Comparison of ENCODE assay signal across 8 mouse cellular contexts in genomic region chr16:29838981-29839661, GRCm38 (mm10).
DNase-seq lines count a peak whose midpoint lies in the region; ATAC-seq and TF ChIP-seq lines count a peak whose summit lies in the region.

No protein-coding gene starts in this region.

- H3K27me3 ChIP-seq in C2C12 (ENCODE audit: control insufficient read depth, insufficient read depth, insufficient read length) = no peaks in the 10 kb centered on the region
- no peaks in the 10 kb centered on the region for H3K27me3 ChIP-seq in erythroblast, embryonic 14.5 days (ENCODE audit: control insufficient read depth)
- H3K27me3 ChIP-seq in heart, embryonic 15.5 days = peaks cover 12% of the 10 kb centered on the region; the same call in 1 of the 2 replicates
- H3K27me3 ChIP-seq in liver, embryonic 14.5 days (ENCODE audit: control insufficient read depth, insufficient read depth, low read length) = no peaks in the 10 kb centered on the region
- H3K27me3 ChIP-seq in neural tube, embryonic 13.5 days = peaks cover 69% of the 10 kb centered on the region
- H3K27me3 ChIP-seq in thymus, adult 2 months (ENCODE audit: control insufficient read depth, insufficient read depth, low read length) = no peaks in the 10 kb centered on the region

- no peaks in the 10 kb centered on the region for H3K79me3 ChIP-seq in C2C12 (ENCODE audit: low read depth)

- TF ChIP-seq POLR2A in thymus, adult 2 months (IDR thresholded peaks at IDR 0.05; ENCODE audit: control insufficient read depth, extremely low read depth, insufficient read depth, low read length, poor library complexity) = no peak

- ATAC-seq in heart, embryonic 15.5 days (replicated peaks; ENCODE audit: insufficient number of reproducible peaks, insufficient read depth, low FRiP score, low read depth) = peak; percentile 36; the same call in 1 of the 2 replicates
- ATAC-seq in liver, embryonic 14.5 days (ENCODE audit: insufficient read depth) = peak; percentile 69
- peak; percentile 49; the same call in 1 of the 2 replicates for ATAC-seq in neural tube, embryonic 13.5 days (ENCODE audit: low read depth)

- peak overlapping the region; percentile 65 for H3K4me2 ChIP-seq in heart, embryonic 15.5 days
- H3K4me2 ChIP-seq in liver, embryonic 14.5 days (ENCODE audit: low read depth) = peak overlapping the region; percentile 76
- H3K4me2 ChIP-seq in neural tube, embryonic 13.5 days = peak overlapping the region; percentile 57

- DNase-seq in R1 (ENCODE audit: low read depth, low spot score) = peak; percentile 70
- DNase-seq in kidney, postnatal 14 days = peak; percentile 61
- peak; percentile 19 to 66 (median 55) for DNase-seq in liver, embryonic 14.5 days (ENCODE audit: low read depth in 3 of 3, low spot score in 3 of 3)
- DNase-seq in thymus, adult 2 months = peak; percentile 61

- H3ac ChIP-seq in C2C12 (ENCODE audit: control insufficient read depth, insufficient read length, low read depth) = peak overlapping the region; percentile 6

- no peak for TF ChIP-seq EP300 in liver, embryonic 14.5 days (IDR thresholded peaks at IDR 0.05; ENCODE audit: low read depth)

- peaks cover 47% of the 10 kb centered on the region for H3K4me1 ChIP-seq in erythroblast, embryonic 14.5 days (ENCODE audit: control insufficient read depth)
- peaks cover 15% of the 10 kb centered on the region for H3K4me1 ChIP-seq in heart, embryonic 15.5 days (replicated peaks)
- peaks cover 19 to 29% of the 10 kb centered on the region in 2 experiments for H3K4me1 ChIP-seq in liver, embryonic 14.5 days (replicated peaks; ENCODE audit: control insufficient read depth in 2 of 2, insufficient read depth in 2 of 2, low read length in 1 of 2)
- H3K4me1 ChIP-seq in neural tube, embryonic 13.5 days (replicated peaks) = peaks cover 25% of the 10 kb centered on the region
- peaks cover 21% of the 10 kb centered on the region for H3K4me1 ChIP-seq in thymus, adult 2 months (replicated peaks; ENCODE audit: control insufficient read depth, insufficient read depth, low read length)

- H3K9me3 ChIP-seq in erythroblast, embryonic 14.5 days (ENCODE audit: control insufficient read depth, low read length) = no peaks in the 10 kb centered on the region
- H3K9me3 ChIP-seq in heart, embryonic 15.5 days (replicated peaks) = no peaks in the 10 kb centered on the region
- H3K9me3 ChIP-seq in liver, embryonic 14.5 days (ENCODE audit: control insufficient read depth, low read length) = no peaks in the 10 kb centered on the region
- H3K9me3 ChIP-seq in neural tube, embryonic 13.5 days = no peaks in the 10 kb centered on the region

- no peaks in the 10 kb centered on the region for H3K36me3 ChIP-seq in C2C12 (ENCODE audit: control insufficient read depth, insufficient read depth)
- H3K36me3 ChIP-seq in erythroblast, embryonic 14.5 days (ENCODE audit: control insufficient read depth) = no peaks in the 10 kb centered on the region
- H3K36me3 ChIP-seq in heart, embryonic 15.5 days = no peaks in the 10 kb centered on the region
- H3K36me3 ChIP-seq in liver, embryonic 14.5 days (replicated peaks; ENCODE audit: control insufficient read depth, insufficient read depth, low read depth) = no peaks in the 10 kb centered on the region
- H3K36me3 ChIP-seq in neural tube, embryonic 13.5 days = no peaks in the 10 kb centered on the region
- no peaks in the 10 kb centered on the region for H3K36me3 ChIP-seq in thymus, adult 2 months (ENCODE audit: control insufficient read depth, insufficient read depth, low read length)

- no peak for TF ChIP-seq CTCF in C2C12 (IDR thresholded peaks at IDR 0.05; ENCODE audit: control insufficient read depth, insufficient read depth, insufficient read length)
- TF ChIP-seq CTCF in liver, embryonic 14.5 days (IDR thresholded peaks at IDR 0.05; ENCODE audit: low read depth) = peak; percentile 12; the same call in 1 of the 2 replicates
- peak; percentile 22; the same call in 1 of the 2 replicates for TF ChIP-seq CTCF in thymus, adult 2 months (IDR thresholded peaks at IDR 0.05; ENCODE audit: borderline replicate concordance, control insufficient read depth, extremely low read depth, insufficient read depth, low read length, poor library complexity)

- H3K4me3 ChIP-seq in C2C12 (ENCODE audit: insufficient read depth, poor library complexity, severe bottlenecking) = no peak overlapping the region
- H3K4me3 ChIP-seq in erythroblast, embryonic 14.5 days (replicated peaks) = peak overlapping the region; percentile 57
- peak overlapping the region; percentile 37 for H3K4me3 ChIP-seq in heart, embryonic 15.5 days
- H3K4me3 ChIP-seq in liver, embryonic 14.5 days (ENCODE audit: insufficient read depth in 1 of 2, low read depth in 2 of 2, low read length in 2 of 2) = peak overlapping the region; percentile 44 to 47
- H3K4me3 ChIP-seq in neural tube, embryonic 13.5 days = peak overlapping the region; percentile 27
- peak overlapping the region; percentile 22 for H3K4me3 ChIP-seq in thymus, adult 2 months (ENCODE audit: control insufficient read depth, insufficient read depth, low read length)

- H3K27ac ChIP-seq in heart, embryonic 15.5 days = peak overlapping the region; percentile 12; the same call in 1 of the 2 replicates
- peak overlapping the region; percentile 20; the same call in 1 of the 2 replicates for H3K27ac ChIP-seq in liver, embryonic 14.5 days
- no peak overlapping the region; the same call in 1 of the 2 replicates for H3K27ac ChIP-seq in neural tube, embryonic 13.5 days (replicated peaks)
- H3K27ac ChIP-seq in thymus, adult 2 months (ENCODE audit: control insufficient read depth, insufficient read depth, low read length) = peak overlapping the region; percentile 0; the same call in 1 of the 2 replicates

- peak overlapping the region; percentile 25; the same call in 1 of the 2 replicates for H3K9ac ChIP-seq in heart, embryonic 15.5 days
- H3K9ac ChIP-seq in liver, embryonic 14.5 days (replicated peaks) = peak overlapping the region; percentile 47
- peak overlapping the region; percentile 35; the same call in 1 of the 2 replicates for H3K9ac ChIP-seq in neural tube, embryonic 13.5 days

- WGBS in heart, embryonic 15.5 days = 6% methylated on average over 28 of the region's 28 CpGs
- 4% methylated on average over 28 of the region's 28 CpGs for WGBS in liver, embryonic 14.5 days (ENCODE audit: insufficient replicate concordance)
- WGBS in neural tube, embryonic 13.5 days = 9% methylated on average over 28 of the region's 28 CpGs
- WGBS in thymus, adult 2 months = 5% methylated on average over 28 of the region's 28 CpGs

- H3K79me2 ChIP-seq in C2C12 (ENCODE audit: control insufficient read depth, insufficient read depth) = no peaks in the 10 kb centered on the region

TF ChIP-seq in C2C12, 6 proteins besides CTCF, POLR2A, EP300 and RAD21:
- TF ChIP-seq CEBPB (IDR thresholded peaks at IDR 0.05; ENCODE audit: low read depth) (no peak), MYOG (IDR thresholded peaks at IDR 0.05; ENCODE audit: control insufficient read depth, extremely low read depth, insufficient read length) (no peak), FOSL1 (IDR thresholded peaks at IDR 0.05; ENCODE audit: insufficient read depth, low read length, poor library complexity, severe bottlenecking) (no peak), USF1 (IDR thresholded peaks at IDR 0.05; ENCODE audit: low read depth) (no peak)
